Mouse (Mus musculus) G1E (cell line): ENCODE measurements at regions not wholly inside any gene's neighbourhood (a gene's known extent, or its start where the extent isn't known, plus 50 kb on each side); places are given as distances from the start of the nearest gene placed in this dataset.

ENCODE experiments used
- CTCF ChIP-seq: IDR thresholded peaks from 2 replicates; pipeline ENCODE4 v1.5.1; 2012; ENCODE audit warnings: low read depth, low read length, inconsistent platforms, mixed read lengths
- GATA1 ChIP-seq: IDR thresholded peaks from 2 replicates; pipeline ENCODE4 v1.6.1; 2012; ENCODE audit warnings: borderline replicate concordance, low read length, inconsistent platforms, mixed read lengths
- GATA2 ChIP-seq: IDR thresholded peaks from 2 replicates; pipeline ENCODE4 v1.6.1; 2012; ENCODE audit warnings: low read depth, low read length, inconsistent platforms, borderline replicate concordance
- POLR2AphosphoS5 ChIP-seq: IDR thresholded peaks from 2 replicates; pipeline ENCODE4 v1.6.1; 2012; ENCODE audit warnings: low read depth, low read length, inconsistent platforms; ENCODE audit not compliant: insufficient replicate concordance
- TAL1 ChIP-seq: conservative IDR thresholded peaks from 2 replicates; pipeline ENCODE4 v1.6.1; 2012; ENCODE audit warnings: low read depth, low read length, inconsistent platforms, mixed read lengths

- no peak for TF ChIP-seq GATA1
- TF ChIP-seq CTCF, result no peak
- no peak for TF ChIP-seq TAL1
- no peak for TF ChIP-seq POLR2AphosphoS5
- no peak for TF ChIP-seq GATA2
These were observed 156.6 kb upstream of the Cypt12 start for GRCm38 (mm10) chr3:17791381-17792320.
